Mouse (Mus musculus): ENCODE measurements at regions not wholly inside any gene's neighbourhood (a gene's known extent, or its start where the extent isn't known, plus 50 kb on each side); places are given as distances from the start of the nearest gene placed in this dataset.

DNA sequence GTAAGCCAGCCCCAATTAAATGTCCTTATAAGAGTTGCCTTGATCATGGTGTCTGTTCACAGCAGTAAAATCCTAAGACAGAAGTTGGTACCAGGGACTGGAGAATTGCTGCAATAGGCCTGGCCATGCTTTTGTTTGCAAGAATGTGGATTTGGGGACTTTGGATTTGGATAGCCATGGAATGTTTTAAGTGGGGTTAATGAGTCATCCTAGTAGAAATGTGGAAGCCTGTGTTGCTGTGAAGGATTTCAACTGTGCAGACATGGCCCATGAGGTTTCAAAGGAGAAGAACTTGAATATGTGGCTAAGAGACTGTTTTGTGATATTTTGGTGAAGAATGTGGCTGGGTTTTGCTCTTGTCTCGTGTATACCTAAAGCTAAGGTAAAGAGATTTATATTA, 368.2 kb upstream of the Gli3 start:
- Histone ChIP-seq H3K27ac (no peak overlapping the region), H3K9me3 (no peaks in the 10 kb centered on the region), H3K36me3 (no peaks in the 10 kb centered on the region), H3K4me1 (replicated peaks) (no peaks in the 10 kb centered on the region), H3K27me3 (ENCODE audit: insufficient read depth, poor library complexity, severe bottlenecking) (no peaks in the 10 kb centered on the region), H3K4me3 (no peak overlapping the region)
- 87% methylated on average over 1 of the region's 1 CpGs for WGBS
- DNase-seq (ENCODE audit: low spot score), result no peak

DNA sequence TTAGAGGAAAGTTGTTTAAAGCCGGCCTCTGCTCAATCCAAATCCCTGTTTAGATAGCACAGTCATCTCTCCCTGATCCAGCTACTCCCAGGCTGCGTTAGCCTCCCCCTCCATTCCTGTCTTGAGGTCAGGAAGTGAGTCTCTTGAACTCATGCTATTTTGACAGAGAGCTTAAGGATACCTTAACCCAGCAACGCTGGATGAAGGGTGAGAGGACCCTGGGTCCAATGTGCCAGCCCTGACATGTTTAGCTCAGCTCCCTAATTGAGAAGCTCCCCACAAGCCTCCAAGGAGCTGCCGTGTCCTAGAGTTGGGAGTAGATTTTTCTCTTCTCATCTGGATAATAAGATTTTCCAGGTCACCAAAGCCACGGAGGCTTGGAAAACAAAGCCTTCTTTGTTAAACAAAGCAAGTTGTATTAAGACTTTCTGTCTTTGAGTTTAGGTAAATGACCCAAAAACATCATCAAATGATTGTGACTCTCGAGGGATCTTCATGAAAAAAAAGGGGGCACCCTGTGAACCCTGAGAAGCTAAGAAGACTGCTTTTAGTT, 355.2 kb upstream of the Gli3 start:
- H3K27me3 ChIP-seq (ENCODE audit: insufficient read depth, poor library complexity, severe bottlenecking), result no peaks in the 10 kb centered on the region
- H3K9me3 ChIP-seq, result peaks cover 6% of the 10 kb centered on the region; the same call in 1 of the 2 replicates
- 14% methylated on average over 6 of the region's 6 CpGs for WGBS
- no peaks in the 10 kb centered on the region for H3K36me3 ChIP-seq
- H3K4me3 ChIP-seq, result no peak overlapping the region
- peaks cover 18% of the 10 kb centered on the region for H3K4me1 ChIP-seq (replicated peaks)
- H3K27ac ChIP-seq, result peak overlapping the region; percentile 54
- DNase-seq (ENCODE audit: low spot score), result peak; percentile 20

DNA sequence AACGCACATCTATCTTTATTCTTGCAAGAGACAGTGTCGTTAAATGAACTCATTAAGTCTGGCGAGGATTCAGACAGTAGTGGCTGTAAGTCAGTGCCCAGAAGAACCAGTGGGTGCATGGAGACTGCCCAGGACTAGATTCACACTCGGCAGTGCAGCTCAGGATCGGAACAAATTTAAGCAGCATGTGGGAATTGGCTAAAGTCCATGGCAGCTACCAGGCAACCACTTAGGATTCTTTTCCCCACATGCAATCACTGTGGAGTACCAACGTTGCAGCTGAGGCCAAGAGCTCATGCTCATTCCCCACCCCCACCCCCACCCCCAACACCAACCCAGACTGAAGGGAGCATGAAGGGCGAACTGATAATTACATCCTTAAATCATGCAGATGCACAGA, 349.7 kb upstream of the Gli3 start:
- Histone ChIP-seq H3K9me3 (no peaks in the 10 kb centered on the region), H3K4me3 (no peak overlapping the region), H3K4me1 (replicated peaks) (peaks cover 5% of the 10 kb centered on the region; the same call in 1 of the 2 replicates), H3K27ac (no peak overlapping the region), H3K36me3 (no peaks in the 10 kb centered on the region), H3K27me3 (ENCODE audit: insufficient read depth, poor library complexity, severe bottlenecking) (no peaks in the 10 kb centered on the region)
- DNase-seq (ENCODE audit: low spot score), result no peak
- 80% methylated on average over 7 of the region's 7 CpGs for WGBS

DNA sequence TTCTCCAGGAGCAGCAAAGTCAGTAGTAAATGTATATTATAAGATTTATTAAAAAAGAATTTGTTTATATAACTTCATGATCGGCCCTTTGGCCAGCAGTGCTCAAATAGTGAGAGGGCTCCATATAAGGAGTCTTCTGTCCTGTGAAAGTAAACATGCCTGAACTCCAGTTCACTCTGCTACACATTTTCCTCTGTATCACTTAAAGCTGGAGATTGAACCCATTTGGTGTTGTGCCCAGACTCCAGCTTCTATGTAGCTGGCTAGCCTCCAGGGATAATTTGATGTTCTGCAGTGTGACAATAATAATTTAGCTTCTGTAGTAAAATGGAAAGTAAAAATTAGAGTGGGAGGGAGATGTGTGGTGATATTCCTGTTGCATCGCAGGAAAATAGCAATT, 332.8 kb upstream of the Gli3 start:
- no peaks in the 10 kb centered on the region for H3K36me3 ChIP-seq
- no peaks in the 10 kb centered on the region for H3K4me1 ChIP-seq (replicated peaks)
- no peak overlapping the region for H3K4me3 ChIP-seq
- H3K27me3 ChIP-seq (ENCODE audit: insufficient read depth, poor library complexity, severe bottlenecking), result no peaks in the 10 kb centered on the region
- DNase-seq (ENCODE audit: low spot score), result no peak
- 89% methylated on average over 2 of the region's 2 CpGs for WGBS
- H3K9me3 ChIP-seq, result no peaks in the 10 kb centered on the region
- no peak overlapping the region for H3K27ac ChIP-seq

DNA sequence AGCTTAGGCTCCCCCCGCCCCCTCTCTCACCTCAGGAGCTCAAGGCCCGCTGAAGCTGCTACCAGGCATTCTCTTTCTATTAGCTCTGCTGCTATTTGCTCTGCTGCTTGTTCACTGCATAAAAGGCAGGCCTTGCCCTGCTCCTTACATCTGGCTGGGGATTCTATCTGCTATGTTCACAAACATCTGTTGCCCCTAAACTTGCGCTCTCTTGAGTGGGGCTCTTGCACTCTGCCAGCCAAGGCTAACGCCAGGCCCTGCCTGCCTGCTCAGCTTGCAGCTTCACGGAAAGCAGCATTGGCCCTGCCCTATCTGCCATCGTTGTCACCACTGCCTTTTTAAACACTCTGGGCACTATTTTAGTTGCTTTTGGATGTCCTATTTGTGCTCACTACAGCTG, 316.9 kb upstream of the Gli3 start:
- H3K4me3 ChIP-seq, result no peak overlapping the region
- WGBS, result 58% methylated on average over 6 of the region's 6 CpGs

DNA sequence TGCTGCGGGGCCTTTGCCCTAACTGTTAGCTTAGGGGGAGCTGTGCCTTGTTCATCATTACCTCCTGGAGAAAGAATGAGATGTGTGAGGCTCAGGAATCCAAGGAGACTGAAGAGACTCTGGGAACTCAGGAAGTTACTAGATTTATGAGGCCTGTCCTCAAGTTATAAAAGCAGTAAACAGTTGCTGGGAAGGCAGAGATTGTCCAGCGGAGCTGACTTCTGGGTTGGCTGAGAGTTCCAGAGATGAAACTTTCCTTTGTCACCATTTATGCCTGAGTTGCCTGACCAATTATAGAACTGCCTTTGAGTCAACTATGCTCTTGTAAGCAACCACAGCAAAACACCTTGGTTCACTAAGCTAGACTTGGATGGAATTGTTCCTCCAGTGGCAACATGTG, 282.1 kb upstream of the Gli3 start:
- 80% methylated on average over 2 of the region's 2 CpGs for WGBS
- no peaks in the 10 kb centered on the region for H3K27me3 ChIP-seq (ENCODE audit: insufficient read depth, poor library complexity, severe bottlenecking)
- no peaks in the 10 kb centered on the region for H3K4me1 ChIP-seq (replicated peaks)
- no peaks in the 10 kb centered on the region for H3K9me3 ChIP-seq
- H3K4me3 ChIP-seq, result no peak overlapping the region
- no peaks in the 10 kb centered on the region for H3K36me3 ChIP-seq
- H3K27ac ChIP-seq, result no peak overlapping the region
- no peak for DNase-seq (ENCODE audit: low spot score)

More for the DNA sequence above, 316.9 kb upstream of the Gli3 start:
- Histone ChIP-seq H3K4me1 (replicated peaks) (0 out of 2 replicates have a peak, but pooled peaks cover 2% of the 10 kb centered on the region), H3K27me3 (ENCODE audit: insufficient read depth, poor library complexity, severe bottlenecking) (no peaks in the 10 kb centered on the region), H3K9me3 (no peaks in the 10 kb centered on the region), H3K27ac (no peak overlapping the region), H3K36me3 (no peaks in the 10 kb centered on the region)
- no peak for DNase-seq (ENCODE audit: low spot score)

DNA sequence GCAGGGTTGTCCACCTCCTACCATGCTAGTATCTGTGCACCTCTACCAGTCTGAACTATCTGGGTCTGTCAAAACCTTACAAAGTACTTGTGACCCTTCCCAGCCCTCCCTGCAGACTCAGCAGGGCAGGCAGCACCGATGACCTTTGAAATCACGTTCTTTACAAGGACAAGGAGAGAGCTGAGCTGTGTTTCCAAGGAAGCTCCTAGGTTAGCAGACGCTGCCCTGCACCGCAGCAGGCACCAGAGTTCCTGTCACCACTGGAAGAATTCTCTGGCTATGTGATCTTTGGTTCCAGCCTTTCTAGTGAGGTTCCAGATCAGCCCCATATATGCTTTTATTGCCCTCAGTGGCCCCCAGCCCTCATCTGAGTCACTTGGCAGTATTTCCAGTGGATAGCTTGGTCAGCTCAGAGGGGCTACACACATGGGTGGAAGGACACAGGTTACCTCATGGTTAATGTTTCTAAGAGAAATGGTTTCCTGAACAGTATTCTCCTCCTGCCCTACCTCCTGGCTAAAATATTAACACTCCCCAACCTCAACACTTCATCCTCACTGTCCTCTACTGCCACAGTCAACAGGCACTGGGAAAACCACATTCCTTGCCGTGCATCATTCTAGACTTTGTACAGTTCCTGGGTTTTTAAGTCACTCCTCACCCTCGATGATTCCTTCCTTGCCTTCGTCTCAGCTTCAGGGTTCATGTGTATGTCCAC, 251.2 kb upstream of the Gli3 start:
- WGBS, result 80% methylated on average over 7 of the region's 7 CpGs
- H3K27ac ChIP-seq, result no peak overlapping the region
- no peak for DNase-seq (ENCODE audit: low spot score)

DNA sequence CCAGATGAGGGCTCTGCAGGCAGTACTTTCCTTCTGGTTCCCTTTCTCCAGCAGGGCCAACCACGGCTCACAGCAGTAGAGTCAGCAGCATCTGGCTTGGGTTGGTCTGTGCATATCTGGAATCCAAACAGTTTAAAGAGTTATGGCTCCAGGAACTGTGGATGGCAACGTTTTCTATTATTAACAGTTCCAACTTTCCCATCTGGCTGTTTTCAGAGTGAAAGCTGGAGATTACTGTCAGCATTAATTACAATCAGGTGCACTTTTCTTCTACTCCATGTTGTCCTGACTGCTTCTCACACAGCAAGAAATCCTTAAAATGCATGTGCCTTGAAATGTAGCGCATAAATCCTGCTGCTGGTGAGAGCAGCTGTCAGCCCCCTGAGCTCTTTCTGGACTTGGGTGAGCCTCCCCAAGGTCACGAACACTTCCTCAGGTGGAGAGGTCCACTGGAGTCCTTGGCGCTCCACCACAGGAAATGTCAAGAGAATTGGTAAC, 250.6 kb upstream of the Gli3 start:
- DNase-seq (ENCODE audit: low spot score), result no peak
- Histone ChIP-seq H3K4me3 (no peak overlapping the region), H3K4me1 (replicated peaks) (no peaks in the 10 kb centered on the region), H3K27me3 (ENCODE audit: insufficient read depth, poor library complexity, severe bottlenecking) (no peaks in the 10 kb centered on the region), H3K36me3 (no peaks in the 10 kb centered on the region), H3K27ac (no peak overlapping the region), H3K9me3 (no peaks in the 10 kb centered on the region)
- 65% methylated on average over 5 of the region's 5 CpGs for WGBS

More for the DNA sequence above, 251.2 kb upstream of the Gli3 start:
- Histone ChIP-seq H3K4me1 (replicated peaks) (no peaks in the 10 kb centered on the region), H3K9me3 (no peaks in the 10 kb centered on the region), H3K36me3 (no peaks in the 10 kb centered on the region), H3K27me3 (ENCODE audit: insufficient read depth, poor library complexity, severe bottlenecking) (no peaks in the 10 kb centered on the region), H3K4me3 (no peak overlapping the region)

DNA sequence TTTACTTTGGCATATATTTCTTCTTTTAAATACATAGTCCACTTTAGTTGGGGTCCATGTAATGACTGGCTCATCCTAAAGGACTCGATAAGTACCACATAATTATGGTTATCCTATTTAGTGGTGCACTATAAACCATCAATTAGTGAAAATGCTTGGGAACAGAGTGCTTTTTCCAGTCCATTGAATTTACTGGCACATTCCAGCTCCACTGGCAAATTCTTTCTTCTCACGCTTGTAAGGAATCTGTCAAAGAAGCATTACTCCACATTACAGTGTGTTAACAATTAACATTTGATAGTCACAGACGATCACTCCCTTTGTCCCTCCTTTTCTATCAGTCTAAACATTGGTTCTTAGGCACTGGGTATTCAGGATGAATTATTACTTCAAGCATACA, 241.7 kb upstream of the Gli3 start:
- Histone ChIP-seq H3K9me3 (no peaks in the 10 kb centered on the region), H3K4me1 (replicated peaks) (no peaks in the 10 kb centered on the region), H3K27me3 (ENCODE audit: insufficient read depth, poor library complexity, severe bottlenecking) (no peaks in the 10 kb centered on the region), H3K27ac (no peak overlapping the region), H3K4me3 (no peak overlapping the region), H3K36me3 (no peaks in the 10 kb centered on the region)
- DNase-seq (ENCODE audit: low spot score), result no peak
- 65% methylated on average over 3 of the region's 3 CpGs for WGBS

DNA sequence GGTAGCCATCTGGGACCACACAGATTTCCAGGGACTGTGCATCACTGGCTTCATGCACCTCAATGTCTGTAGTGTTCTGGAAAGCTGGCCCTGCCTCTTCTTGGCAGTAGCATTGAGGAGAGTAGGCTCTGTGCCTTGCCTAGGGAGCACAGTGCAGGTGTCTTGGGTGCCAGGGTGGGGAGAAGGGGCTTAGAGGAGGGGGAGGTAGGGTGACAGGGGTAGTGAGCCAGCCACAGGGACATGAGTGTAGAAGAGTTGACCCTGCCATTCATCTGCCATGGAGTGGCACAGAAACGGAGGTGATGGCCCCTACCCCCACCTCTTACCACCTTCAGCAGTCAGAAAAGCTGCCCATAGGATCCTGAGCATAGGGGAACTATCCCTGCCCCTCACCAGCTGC, 235.4 kb upstream of the Gli3 start:
- Histone ChIP-seq H3K36me3 (no peaks in the 10 kb centered on the region), H3K27me3 (ENCODE audit: insufficient read depth, poor library complexity, severe bottlenecking) (no peaks in the 10 kb centered on the region), H3K27ac (no peak overlapping the region), H3K4me1 (replicated peaks) (no peaks in the 10 kb centered on the region), H3K4me3 (no peak overlapping the region), H3K9me3 (no peaks in the 10 kb centered on the region; the same call in 1 of the 2 replicates)
- DNase-seq (ENCODE audit: low spot score), result no peak
- WGBS, result 56% methylated on average over 1 of the region's 1 CpGs
